Mouse (Mus musculus) ZHBTc4 (cell line): ENCODE measurements around the gene Rhpn2.

Experiments used
- DNase-seq: peaks from one replicate; pipeline ENCODE4 v3.0.0-alpha.2; 2011; ENCODE audit warnings: low read depth, low spot score

Gene Rhpn2

DNA sequence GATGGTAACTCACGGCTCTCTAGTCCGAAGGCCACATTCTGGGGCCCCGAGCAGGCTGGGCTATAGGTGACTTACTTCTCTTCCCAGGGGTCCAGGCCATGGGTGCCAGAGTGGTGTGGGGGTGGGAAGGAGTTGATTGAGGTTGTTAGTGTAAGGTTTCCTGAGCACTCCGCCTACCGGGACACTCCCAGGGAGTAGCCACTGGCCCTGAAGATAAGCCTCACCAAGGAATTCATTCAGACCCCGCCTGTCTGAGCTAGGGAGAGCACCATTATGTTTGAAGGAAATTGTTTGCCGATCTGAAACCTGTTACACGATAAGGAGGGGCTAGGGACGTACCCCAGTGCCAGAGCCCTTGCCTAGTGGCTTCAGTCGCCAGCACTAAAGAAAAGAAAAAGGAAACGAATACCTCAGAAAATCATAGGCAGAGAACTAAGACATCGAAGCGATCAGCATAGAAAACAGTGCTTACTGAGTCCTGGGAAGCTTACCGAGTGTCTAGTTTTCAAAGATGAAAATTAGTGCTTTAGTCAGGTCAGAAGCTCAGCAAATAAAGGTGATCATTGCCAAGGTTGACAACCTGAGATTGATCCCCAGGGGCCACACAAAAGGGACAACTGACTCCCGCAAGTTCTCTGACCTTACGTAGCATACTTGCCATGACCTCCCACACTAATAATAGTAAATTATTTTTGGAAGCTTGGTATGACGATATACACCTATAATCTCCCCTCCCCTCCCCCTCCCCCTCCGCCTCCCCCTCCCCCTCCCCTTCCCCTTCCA lies 14.1 kb downstream of the Rhpn2 start:
- DNase-seq: peak; percentile 57

GRCm38 (mm10) chr7:35349022-35349421 lies 15.1 kb downstream of the Rhpn2 start:
- no peak for DNase-seq

- no peak for DNase-seq
Observed at GRCm38 (mm10) chr7:35349886-35350684, 16.1 kb downstream of the Rhpn2 start.

GRCm38 (mm10) chr7:35351155-35351554 lies 17.2 kb downstream of the Rhpn2 start:
- DNase-seq: peak; percentile 86

DNA sequence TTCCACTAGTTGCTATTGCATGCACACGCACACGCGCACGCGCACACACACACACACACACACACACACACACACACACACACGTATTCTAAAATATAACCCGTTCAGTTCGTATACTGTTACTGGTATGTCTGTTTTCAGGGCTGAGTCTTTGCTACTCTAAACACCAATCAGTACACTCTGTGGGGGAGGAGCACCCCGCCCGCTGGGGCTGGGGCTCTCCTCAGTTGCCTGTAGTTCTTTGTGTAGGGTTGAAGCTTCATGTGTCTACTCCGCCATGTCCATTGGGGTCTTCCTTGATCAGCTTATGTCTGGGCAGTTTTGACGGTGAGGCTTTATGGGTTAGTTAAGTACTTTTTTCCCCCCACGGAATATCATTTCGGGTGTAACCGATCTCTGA lies 19.3 kb downstream of the Rhpn2 start:
- DNase-seq: peak; percentile 65

DNA sequence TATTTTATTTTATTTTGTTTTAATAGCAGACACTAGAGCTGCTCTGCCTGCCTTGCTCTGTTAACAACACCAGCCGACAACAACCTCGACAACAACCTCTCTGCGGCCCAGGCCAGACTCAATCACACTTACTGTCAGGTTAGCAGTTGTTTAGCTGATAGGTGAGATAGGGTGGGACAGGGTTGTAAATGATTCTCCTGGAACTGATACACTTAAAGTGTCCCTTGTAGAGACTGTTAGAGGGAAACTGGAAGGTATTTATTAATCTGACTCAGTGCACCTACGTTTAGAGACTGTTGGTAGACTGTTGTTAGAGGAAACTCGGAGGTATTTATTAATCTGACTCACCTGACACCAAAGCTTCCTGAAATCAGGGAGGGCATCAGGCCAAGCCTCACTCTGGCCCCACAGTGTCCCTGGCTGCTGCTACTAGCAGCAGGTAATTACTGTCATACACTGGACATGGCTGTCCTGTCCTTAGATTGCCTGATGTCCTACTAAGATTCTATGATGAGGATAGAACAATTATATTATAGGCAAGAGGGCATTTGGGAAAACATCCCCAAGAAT lies 21.4 kb downstream of the Rhpn2 start:
- DNase-seq: no peak

DNA sequence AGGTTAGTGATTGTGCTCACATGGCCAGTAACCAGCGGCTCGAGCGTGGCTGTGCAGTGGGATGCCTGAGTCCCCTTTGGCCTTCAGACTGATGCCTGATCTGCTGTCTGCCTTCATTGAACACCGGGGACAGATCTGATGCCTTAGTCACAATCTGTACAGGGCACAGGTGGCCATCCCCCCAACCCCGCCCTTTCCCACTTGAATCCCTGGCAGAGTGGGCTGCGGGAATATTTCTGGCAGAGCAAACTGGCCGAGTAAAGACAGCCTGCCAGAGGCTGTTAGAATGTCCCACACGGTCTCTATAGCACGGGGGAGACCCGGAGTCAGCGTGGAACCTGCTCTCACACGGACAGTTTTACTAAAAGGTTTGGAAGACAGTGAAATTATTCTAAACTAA lies 23.7 kb downstream of the Rhpn2 start:
- DNase-seq: no peak

DNA sequence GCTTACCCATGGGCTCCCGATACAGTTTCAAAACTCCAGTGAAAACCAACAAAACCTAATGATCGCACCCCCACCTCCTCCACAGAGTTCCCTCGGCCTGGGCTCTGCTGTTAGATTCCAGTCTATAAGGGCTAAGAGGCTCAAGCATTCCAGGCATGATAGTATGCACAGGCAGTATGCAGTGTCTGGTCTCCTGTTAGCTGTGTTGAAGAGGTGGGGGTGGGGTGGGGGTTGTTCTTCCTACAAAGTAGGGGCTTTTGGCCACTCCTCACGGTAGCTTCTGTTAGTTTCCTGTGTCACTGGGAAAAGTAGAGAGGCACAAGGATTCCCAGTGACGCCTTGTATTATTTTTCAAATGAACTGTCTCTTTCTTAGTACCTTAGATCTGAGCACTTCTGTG lies 28.3 kb downstream of the Rhpn2 start:
- DNase-seq: peak; percentile 75

GRCm38 (mm10) chr7:35362868-35363267 lies 28.9 kb downstream of the Rhpn2 start:
- DNase-seq: no peak

DNA sequence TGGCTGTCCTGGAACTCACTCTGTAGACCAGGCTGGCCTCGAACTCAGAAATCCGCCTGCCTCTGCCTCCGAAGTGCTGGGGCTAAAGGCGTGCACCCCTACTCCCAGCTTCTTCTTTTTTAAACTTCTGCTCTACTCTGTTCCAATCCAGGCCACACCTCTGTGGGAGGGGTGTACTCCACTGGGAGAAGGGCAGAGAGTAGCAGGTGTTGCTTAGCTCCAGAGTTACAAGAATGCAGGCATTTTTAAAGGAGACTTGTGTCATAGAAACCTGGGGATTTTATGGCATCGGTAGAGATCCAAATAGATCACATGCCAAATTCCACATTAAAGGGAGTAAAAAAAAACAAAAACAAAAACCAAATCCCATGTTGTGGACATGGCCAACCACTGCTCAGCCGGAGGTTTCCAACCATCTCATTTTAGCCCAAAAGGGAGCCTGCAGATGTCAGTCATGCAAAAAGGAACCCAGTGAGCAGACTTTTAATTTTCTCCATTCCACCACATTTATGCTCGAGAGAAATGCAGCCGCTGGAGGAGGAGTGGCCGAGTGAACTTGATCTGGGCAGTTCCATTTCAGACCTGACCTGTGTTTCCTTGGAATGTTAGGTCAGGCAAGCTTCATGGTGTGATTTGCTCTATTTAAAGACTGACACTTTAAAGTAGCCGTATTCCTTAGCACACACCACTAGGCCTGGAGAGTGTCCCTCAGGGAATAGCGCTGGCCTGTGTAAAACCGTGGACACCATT lies 31.4 kb downstream of the Rhpn2 start:
- DNase-seq: no peak

GRCm38 (mm10) chr7:35371096-35371495 lies 37.1 kb downstream of the Rhpn2 start:
- DNase-seq: no peak

DNA sequence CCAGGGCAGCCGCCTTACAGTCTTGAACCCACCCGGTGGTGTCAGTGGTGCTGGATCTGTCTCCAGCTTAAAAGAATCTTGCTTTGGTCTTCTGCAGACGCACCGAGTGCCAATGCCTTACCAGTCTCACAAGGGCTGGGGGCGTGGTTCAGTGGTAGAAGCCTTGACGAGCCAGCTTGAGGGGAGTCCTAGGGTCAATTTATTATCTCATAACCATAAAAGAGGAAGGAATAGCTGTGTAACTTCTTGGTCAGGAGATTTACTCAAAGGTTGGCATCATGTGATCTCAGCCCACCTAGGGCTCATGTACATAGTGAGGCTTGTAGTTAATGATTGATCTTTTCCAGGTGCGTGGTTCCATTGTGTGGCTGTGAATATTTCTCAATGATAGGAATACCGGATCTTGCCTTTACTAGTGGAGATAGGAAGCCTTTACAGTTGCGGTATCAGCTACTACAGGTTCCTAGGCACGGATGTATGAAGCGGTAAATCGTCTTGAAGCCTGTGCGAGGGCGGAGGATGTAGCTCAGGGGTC lies 38.6 kb downstream of the Rhpn2 start:
- no peak for DNase-seq

GRCm38 (mm10) chr7:35373146-35373989 lies 39.4 kb downstream of the Rhpn2 start:
- DNase-seq: peak; percentile 77

DNA sequence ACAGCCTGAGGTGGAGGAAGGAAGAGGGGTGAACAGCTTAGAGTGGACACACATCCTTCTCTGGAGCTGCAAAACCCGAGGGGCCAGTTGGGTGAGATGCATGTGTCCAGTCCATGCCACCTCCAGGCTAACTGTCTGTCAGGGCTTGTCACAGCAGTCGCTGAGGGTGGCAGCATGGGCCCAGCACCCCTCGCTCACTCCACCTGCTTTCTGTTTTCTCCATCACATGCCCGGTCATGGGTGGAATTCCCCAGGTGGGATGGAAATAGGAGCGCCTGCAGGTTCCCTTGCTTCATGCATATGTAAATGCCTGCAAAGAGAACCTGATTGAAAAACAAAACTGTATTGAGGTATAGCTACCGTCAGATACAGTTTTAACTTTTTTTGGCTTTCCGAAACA lies 40.3 kb downstream of the Rhpn2 start:
- no peak for DNase-seq

DNA sequence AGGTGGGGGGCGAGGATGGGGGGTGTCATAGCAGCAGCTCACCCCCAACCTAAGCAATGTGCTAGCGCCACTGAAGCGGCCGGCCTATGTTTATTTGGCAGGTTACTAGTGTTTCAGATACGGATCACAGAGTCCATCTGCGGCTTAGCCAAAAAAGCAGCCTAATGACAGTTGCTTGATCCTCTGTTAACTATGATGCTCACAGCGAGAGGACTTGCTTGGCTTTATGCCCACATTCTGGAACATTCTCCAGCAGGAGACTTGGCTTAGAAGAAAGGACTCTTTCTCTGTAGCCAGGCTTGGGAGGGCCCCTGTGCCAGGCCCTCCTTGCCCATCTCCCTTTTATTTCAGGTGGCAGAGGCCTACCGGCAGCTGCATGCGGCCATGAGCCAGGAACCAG lies 42.7 kb downstream of the Rhpn2 start:
- DNase-seq: no peak

DNA sequence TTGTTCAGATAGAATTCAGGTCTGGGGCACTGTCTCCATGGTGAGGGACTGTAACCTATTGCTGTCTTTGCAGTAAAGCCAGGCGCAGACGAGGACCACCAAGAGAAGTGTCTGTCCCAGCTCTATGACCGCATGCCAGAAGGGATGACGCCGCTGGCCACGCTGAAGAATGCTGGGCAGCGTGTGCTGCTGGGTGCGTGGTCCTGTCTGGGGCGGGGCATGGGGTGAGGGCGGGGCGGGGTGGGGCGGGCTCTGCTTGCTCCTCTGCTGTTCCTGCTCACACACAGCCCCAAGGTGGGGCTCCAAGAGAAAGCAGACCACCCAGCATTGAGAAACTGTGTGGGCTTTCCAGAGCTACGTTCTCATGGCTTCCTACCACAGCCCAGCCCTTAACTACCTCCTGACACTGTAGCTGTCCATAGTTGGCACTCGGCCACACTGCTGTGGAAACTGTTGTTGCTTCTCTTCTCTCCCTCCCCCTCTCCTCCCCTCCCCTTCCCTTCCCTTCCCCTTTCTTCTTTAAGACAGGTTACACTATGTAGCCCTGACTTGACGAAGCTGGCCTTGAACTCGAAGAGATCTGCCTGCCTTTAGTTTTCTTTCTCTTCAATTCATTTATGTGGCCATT lies 45.6 kb downstream of the Rhpn2 start:
- DNase-seq: no peak

DNA sequence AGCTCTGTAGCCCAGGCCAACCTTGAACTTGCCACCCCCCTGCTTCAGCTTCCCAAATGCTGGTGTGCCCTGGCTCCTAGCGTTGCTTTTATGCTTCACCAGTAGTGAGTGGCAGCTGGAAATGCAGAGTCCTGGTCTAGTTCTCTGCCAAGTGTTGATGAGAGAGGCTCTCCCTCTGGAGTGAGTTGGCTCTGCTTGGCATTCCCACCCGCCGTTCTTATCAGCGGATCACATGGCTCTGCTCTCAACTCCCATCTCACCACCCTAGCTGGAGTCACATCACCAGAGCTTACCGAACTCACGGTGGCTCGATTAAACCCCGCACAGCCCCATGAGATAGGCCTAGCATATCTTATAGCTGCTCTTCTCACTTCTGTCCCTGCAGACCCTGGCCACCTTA lies 46.4 kb downstream of the Rhpn2 start:
- DNase-seq: no peak

GRCm38 (mm10) chr7:35381861-35382260 lies 47.9 kb downstream of the Rhpn2 start:
- DNase-seq: peak; percentile 79

GRCm38 (mm10) chr7:35382706-35383353 lies 48.9 kb downstream of the Rhpn2 start:
- peak; percentile 90 for DNase-seq

DNA sequence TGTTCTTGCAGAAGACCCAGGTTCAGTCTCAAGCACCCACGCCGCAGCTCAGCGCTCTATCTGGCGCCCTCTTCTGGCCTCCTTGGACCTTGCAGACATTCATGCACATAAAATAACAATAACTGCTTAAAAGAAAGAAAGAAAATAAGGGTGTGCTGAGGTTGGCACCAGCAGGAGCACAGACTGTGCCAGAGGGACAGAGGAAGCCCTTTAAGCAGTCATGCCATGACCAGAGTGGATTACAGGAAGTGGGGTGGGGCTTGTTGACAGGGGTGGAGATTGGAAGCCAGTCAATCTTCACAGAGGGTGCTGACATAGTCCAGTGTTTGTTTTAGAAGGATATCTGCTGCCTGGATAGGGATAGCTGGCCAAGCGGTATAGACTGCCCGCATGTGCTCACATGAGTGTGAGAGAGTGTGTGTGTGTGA lies 52.6 kb downstream of the Rhpn2 start:
- DNase-seq: peak; percentile 77
